Mouse (Mus musculus): ENCODE data around the gene Urgcp.

Gene Urgcp

DNA sequence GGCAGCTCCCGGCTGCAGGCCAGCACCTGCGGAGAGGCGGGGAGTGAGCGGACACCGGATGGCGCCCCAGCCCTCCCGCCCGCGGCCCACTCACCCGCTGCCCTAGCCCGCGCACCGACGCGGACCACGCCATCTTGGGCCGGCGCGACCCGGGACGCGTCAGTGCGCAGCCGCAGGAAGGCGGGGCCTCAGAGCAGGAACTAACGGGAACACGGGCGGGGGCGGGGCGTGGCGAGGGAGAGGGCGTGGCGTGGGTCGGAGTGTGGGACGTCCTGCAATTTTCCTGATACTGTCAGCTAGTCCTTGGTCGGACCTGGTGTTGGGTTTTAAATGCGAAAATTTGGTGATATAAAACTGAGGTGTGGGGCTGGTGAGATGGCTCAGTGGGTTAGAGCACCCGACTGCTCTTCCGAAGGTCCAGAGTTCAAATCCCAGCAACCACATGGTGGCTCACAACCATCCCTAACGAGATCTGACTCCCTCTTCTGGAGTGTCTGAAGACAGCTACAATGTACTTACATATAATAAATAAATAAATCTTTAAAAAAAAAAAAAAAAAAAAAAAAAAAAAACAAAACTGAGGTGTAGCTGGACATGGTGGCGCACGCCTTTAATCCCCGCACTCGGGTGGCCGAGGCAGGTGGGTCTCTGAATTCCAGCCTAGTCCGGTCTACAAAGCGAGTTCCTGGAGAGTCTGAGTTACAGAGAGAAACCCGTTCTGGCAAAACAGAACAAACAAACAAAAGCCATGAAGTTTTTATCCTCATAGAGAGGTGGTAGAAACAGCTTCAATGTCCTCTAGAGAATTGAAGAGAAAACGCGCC, 54.4 kb downstream of the Urgcp start:
- DNase-seq = peak; percentile 92

DNA sequence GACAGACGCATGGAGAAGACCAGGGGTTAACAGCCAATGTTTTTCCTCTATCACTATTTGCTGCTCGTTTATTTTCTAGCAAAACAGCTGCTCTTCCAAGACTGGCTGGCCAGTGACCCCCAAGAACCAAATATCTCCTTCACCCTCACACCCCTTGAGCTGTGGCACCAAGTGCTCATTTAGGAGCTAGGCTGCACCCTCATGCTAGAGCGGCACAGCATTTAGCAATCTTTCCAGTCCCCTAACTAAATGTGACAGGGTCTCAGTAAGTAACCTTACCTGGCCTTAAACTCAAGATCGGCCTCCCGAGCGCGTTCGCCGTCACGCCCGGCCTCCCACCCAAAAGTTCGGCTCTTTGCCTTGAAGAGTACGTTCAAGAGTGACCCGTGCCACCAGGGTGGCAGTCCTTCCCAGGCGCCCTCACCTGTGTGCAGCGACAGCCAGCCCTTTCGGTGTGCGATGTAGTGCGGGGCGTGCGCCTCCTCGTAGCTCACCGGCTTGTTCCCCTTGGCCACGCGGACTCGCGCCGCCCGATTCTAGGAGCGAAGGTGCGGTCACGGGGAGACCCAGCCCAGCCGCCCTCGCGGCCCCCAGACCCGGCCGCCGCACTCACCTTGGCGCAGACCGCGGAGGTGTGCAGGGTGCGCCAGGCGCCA, 55.2 kb downstream of the Urgcp start:
- DNase-seq = peak; percentile 55

GRCm38 (mm10) chr11:5705972-5706371, 56.2 kb downstream of the Urgcp start:
- DNase-seq = no peak

- no peak for DNase-seq
These were observed 58.8 kb downstream of the Urgcp start for GRCm38 (mm10) chr11:5703341-5703740.

- no peak for DNase-seq
These were observed 59.2 kb downstream of the Urgcp start for GRCm38 (mm10) chr11:5702957-5703332.

DNA sequence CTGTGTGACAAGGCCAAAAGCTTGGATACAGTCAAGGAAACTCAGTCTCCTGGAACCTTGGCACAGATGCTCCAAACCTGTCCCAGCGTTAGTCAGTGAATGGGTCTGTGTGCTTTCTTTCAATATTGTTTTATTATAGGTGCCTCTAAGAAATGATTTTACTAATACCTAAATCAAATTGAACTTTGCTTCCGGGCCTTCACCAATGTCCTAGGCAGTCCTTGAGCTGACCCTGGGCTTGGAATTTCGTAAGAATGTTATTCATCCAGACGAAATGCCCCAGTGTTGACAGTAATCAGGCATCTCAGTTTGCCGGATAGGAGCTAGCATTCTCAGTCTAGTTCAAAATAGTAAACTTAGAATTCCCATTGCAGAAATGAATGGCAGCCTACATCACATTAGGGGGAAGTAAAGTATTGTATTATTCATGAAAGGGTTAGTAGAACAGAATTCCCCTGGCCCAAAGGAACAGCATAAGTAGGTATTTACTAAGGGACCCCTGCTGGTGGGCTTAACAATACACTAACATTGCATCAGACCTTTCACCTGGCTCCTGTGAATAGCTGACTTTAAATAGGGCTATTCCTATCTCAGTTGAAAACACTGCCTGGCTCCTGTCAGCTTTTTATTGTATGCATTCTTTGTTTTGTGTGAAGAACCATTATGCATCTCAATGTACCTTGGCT, 59.8 kb downstream of the Urgcp start:
- DNase-seq = no peak

DNA sequence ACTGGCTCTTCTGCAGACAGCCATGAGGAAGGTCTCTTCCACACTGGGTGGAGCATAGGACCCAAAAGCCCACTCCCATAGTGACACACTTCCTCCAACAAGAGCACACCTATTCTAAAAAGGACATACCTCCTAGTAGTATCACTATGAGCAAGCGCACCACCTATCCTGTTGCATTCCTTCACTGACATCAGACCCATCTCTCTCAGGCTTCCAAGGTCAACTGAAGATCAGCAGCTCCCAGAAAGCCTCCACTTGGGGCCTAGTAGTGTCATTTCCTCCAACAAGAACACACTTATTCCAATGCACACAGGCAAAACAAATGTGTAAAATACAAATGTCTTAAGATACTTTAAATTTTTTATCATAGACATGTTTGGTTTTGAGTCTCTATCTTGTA, 60.4 kb downstream of the Urgcp start:
- DNase-seq = no peak

DNA sequence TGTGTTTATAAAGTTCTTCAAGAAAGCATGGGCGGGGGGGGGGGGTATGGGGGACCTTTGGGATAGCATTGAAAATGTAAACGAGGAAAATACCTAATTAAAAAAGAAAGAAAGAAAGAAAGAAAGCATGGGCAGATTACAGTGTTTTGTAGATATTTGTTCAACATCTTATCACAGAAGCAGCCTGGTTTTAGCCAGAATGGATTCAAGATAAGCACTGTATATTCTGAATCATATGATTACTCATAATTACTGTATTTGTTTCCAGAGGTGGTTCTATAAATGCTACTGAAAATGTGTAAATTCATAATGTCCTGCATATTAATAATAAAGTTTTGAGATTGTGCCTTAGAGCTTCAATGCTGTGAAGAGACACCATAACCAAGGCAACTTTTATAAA, 60.9 kb downstream of the Urgcp start:
- DNase-seq = no peak

DNA sequence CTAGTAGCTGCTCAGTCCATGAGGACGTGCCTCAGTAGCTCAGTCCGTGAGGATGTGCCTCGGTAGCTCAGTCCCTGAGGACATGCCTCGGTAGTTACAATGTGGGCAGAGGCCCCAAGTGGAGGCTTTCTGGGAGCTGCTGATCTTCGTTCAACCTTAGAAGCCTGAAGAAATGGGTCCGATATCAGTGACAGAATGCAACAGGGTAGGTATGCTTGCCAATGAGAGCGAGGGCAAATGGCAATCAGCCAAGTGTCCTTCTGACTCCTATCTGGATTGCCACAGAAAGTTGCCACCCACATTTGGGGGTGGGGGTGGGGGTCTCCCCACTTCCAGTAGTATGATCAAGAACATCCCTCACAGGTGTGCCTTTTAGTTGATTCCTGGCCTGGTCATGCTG, 61.4 kb downstream of the Urgcp start:
- no peak for DNase-seq

DNA sequence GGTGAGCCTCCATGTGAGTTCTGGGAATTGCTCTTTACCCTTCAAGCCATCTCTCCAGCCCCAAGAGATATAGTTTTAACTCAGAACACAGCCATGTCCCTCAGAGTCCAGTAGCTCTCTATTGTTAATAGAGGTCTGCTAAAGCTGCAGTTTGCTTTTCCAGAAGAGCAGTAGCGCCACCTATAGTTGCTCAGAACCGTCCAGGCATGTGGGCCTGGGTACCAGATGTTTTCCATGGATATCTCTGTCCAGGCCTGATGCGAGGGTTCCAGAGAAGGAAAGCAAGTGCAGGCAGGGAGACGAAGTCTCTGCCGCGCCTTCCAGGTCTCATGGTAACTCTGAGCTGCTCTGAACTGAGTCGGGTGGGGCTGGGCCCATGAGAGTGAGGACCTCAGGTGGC, 70.4 kb downstream of the Urgcp start:
- peak; percentile 36 for DNase-seq

GRCm38 (mm10) chr11:5684283-5684682, 77.9 kb downstream of the Urgcp start:
- no peak for DNase-seq

- no peak for DNase-seq
These were observed 79.6 kb downstream of the Urgcp start for GRCm38 (mm10) chr11:5682541-5682940.

Data from thymus, postnatal 14 days (tissue).